Mouse (Mus musculus) bone marrow, adult 2 months (tissue): ENCODE data around the gene Rnf10. TPM values are rescaled to one million over a fixed set of nuclear protein-coding genes. Genes with fewer than 3 reads are reported as not detected.
A peak's percentile ranks its signal among the peaks of the same experiment; 100 is the strongest.

Experiments used
- H3K27ac ChIP-seq: fragments of 200-500 bp; 2 replicates; pipeline ENCODE4 v1.5.1; 2012; ENCODE audit warnings: low read depth, mild to moderate bottlenecking, control low read depth, inconsistent platforms, low read length; ENCODE audit not compliant: control insufficient read depth, poor library complexity, insufficient read depth
- H3K4me1 ChIP-seq: fragments of 200-500 bp; 2 replicates; pipeline ENCODE4 v1.6.1; 2011; ENCODE audit warnings: low read length; ENCODE audit not compliant: control insufficient read depth, insufficient read depth
- H3K4me3 ChIP-seq: fragments of 200-500 bp; replicated peaks from 2 replicates; pipeline ENCODE3; 2011; ENCODE audit warnings: mild to moderate bottlenecking, low read depth, low read length, control low read depth; ENCODE audit not compliant: control insufficient read depth
- CTCF ChIP-seq: fragments of 200-500 bp; IDR thresholded peaks from 2 replicates; pipeline ENCODE4 v1.5.1; 2011; ENCODE audit warnings: low read length, control low read depth; ENCODE audit not compliant: control insufficient read depth, insufficient read depth
- POLR2A ChIP-seq: fragments of 200-500 bp; IDR thresholded peaks from 2 replicates; pipeline ENCODE4 v1.6.1; 2011; ENCODE audit warnings: low read depth, mild to moderate bottlenecking, control low read depth, low read length, borderline replicate concordance; ENCODE audit not compliant: control insufficient read depth
- WGBS: fragments of 180-500 bp; shearing (Covaris S2); methylation state at CpG from one replicate; pipeline ENCODE4 v1.1.7; 2018; 5-methylcytosine and 5-hydroxymethylcytosine counted together
- polyA plus RNA-seq: library from polyadenylated mRNA; stranded (reverse); fragments of >200 nt; gene quantifications from 2 replicates; pipeline ENCODE4 v1.2.4, GENCODE M21; 2011; ENCODE audit warnings: low replicate concordance; ENCODE audit not compliant: missing spikeins, insufficient read depth, insufficient read length

Gene Rnf10
- polyA plus RNA-seq, 1 experiment, result 165 TPM

- 4% methylated on average over 17 of the region's 17 CpGs for WGBS
- no peak overlapping the region for H3K4me3 ChIP-seq
- H3K4me1 ChIP-seq, result no peaks in the 10 kb centered on the region
Observed at GRCm38 (mm10) chr5:115214864-115215263, 57.8 kb downstream of the Rnf10 start.

GRCm38 (mm10) chr5:115212861-115213260 is 59.8 kb downstream of the Rnf10 start:
- Histone ChIP-seq H3K4me3 (no peak overlapping the region), H3K27ac (no peak overlapping the region), H3K4me1 (no peaks in the 10 kb centered on the region)
- 70% methylated on average over 4 of the region's 4 CpGs for WGBS
- TF ChIP-seq POLR2A (no peak), CTCF (no peak)

More at GRCm38 (mm10) chr5:115214864-115215263, 57.8 kb downstream of the Rnf10 start:
- no peak for TF ChIP-seq POLR2A
- TF ChIP-seq CTCF, result no peak
- H3K27ac ChIP-seq, result no peak overlapping the region

GRCm38 (mm10) chr5:115212451-115212850 is 60.2 kb downstream of the Rnf10 start:
- Histone ChIP-seq H3K4me3 (no peak overlapping the region), H3K4me1 (no peaks in the 10 kb centered on the region), H3K27ac (no peak overlapping the region)
- WGBS, result 78% methylated on average over 9 of the region's 9 CpGs
- no peak for TF ChIP-seq CTCF

GRCm38 (mm10) chr5:115210380-115210779 is 62.3 kb downstream of the Rnf10 start:
- no peak for TF ChIP-seq POLR2A
- peak; percentile 70 for TF ChIP-seq CTCF
- Histone ChIP-seq H3K27ac (no peak overlapping the region), H3K4me3 (no peak overlapping the region), H3K4me1 (no peaks in the 10 kb centered on the region)
- 3% methylated on average over 1 of the region's 1 CpGs for WGBS

- TF ChIP-seq POLR2A (no peak), CTCF (no peak)
- WGBS, result 82% methylated on average over 5 of the region's 5 CpGs
Observed at GRCm38 (mm10) chr5:115208601-115209000, 64.1 kb downstream of the Rnf10 start.

GRCm38 (mm10) chr5:115207892-115208291 is 64.8 kb downstream of the Rnf10 start:
- no peaks in the 10 kb centered on the region for H3K4me1 ChIP-seq
- no peak overlapping the region for H3K4me3 ChIP-seq
- 24% methylated on average over 15 of the region's 16 CpGs for WGBS
- no peak for TF ChIP-seq CTCF
- TF ChIP-seq POLR2A, result no peak
- H3K27ac ChIP-seq, result no peak overlapping the region

More at GRCm38 (mm10) chr5:115208601-115209000, 64.1 kb downstream of the Rnf10 start:
- H3K4me3 ChIP-seq, result no peak overlapping the region
- H3K27ac ChIP-seq, result no peak overlapping the region
- H3K4me1 ChIP-seq, result no peaks in the 10 kb centered on the region

- Histone ChIP-seq H3K4me1 (no peaks in the 10 kb centered on the region), H3K27ac (no peak overlapping the region), H3K4me3 (no peak overlapping the region)
- 53% methylated on average over 5 of the region's 5 CpGs for WGBS
- TF ChIP-seq CTCF, result no peak
- TF ChIP-seq POLR2A, result no peak
Observed at GRCm38 (mm10) chr5:115207244-115207643, 65.5 kb downstream of the Rnf10 start.

GRCm38 (mm10) chr5:115204562-115205311 is 68.0 kb downstream of the Rnf10 start:
- no peak overlapping the region for H3K27ac ChIP-seq
- H3K4me1 ChIP-seq, result no peaks in the 10 kb centered on the region
- no peak overlapping the region for H3K4me3 ChIP-seq
- TF ChIP-seq CTCF (no peak), POLR2A (no peak)
- under 1% methylated on average over 31 of the region's 31 CpGs for WGBS
